In the genomic region with DNA sequence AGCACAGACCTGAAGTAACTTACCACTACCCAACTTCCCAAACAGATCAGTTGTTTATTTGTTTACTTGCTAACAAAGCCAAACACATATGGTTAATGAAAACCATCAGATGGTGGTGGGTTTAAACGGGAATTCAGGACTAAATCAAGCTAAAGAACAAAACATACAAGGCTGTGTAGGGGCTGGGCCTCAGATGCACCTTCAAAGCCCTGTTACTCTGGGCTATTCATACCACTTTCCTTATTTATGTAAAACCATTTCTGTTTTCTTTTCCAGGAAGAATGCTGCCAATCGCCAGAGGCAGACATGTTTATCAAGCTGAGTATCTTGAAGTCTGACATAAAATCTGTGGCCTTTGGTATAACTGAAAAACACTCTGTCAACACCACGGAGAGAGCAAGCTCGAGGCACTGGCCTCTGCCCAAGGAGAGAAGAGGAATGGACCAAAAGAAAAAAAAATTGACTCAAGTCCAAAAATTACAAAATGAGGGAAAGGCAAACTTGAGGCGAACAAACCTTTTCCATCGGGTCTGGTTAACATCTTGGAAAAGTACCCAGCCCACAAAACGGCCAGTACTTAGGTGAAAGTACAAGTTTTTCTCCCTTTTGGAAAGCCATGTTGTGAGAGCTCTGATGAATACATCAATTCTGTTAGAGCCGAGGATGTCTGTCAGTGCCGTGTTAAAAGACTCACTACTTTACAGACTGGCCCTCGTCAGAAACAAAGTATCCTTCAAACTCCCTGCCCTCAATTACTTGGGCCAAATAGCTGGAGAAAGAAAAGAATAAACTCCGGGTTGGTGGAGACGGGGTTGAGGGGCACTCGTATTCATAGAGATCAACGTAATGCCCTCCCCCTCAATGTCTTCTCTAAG, we compare ENCODE assay signal across 10 mouse cellular contexts.
DNase-seq lines count a peak whose midpoint lies in the region; ATAC-seq and TF ChIP-seq lines count a peak whose summit lies in the region.
"Had no signal": no experiment of that assay in that cellular context is flagged by ENCODE, and none has a peak within 500 bp of the region (broad histone marks: within the 10 kb centered on the region; RNA-seq: fewer than 3 reads in every experiment).

No protein-coding gene starts in this region.

- H3K4me3 ChIP-seq in gastrocnemius, adult 2 months, result no peak overlapping the region
- no peak overlapping the region for H3K4me3 ChIP-seq in lung, postnatal 0 days (ENCODE audit: low read depth, low read length)
- H3K4me3 ChIP-seq in lung, adult 2 months (replicated peaks; ENCODE audit: extremely low read depth, low read depth, low read length), result no peak overlapping the region
- H3K4me3 ChIP-seq in heart, embryonic 14.5 days (ENCODE audit: control insufficient read depth in 1 of 2, insufficient read depth in 1 of 2, low read depth in 1 of 2, low read length in 2 of 2), result no peak overlapping the region
- H3K4me3 ChIP-seq in stomach, embryonic 15.5 days (replicated peaks), result no peak overlapping the region
- H3K4me3 ChIP-seq: midbrain, embryonic 15.5 days had no signal

- H3K4me1 ChIP-seq in lung, postnatal 0 days (ENCODE audit: insufficient read depth, low read depth, low read length), result no peaks in the 10 kb centered on the region
- H3K4me1 ChIP-seq in lung, adult 2 months (ENCODE audit: control insufficient read depth, insufficient read depth, low read length), result 0 out of 2 replicates have a peak, but pooled peaks cover 3% of the 10 kb centered on the region
- peaks cover 17 to 21% of the 10 kb centered on the region in 2 experiments for H3K4me1 ChIP-seq in heart, embryonic 14.5 days (ENCODE audit: control insufficient read depth in 2 of 2, insufficient read depth in 2 of 2, low read length in 2 of 2)
- H3K4me1 ChIP-seq in stomach, embryonic 15.5 days, result peaks cover 8% of the 10 kb centered on the region
- H3K4me1 ChIP-seq: midbrain, embryonic 15.5 days had no signal

- intact Hi-C loops in gastrocnemius, adult 2 months (cut with DNase I), result loop anchor here (2.0 kb wide), 1 partner anchor 36 kb away; no protein-coding TSS in a partner anchor

- no peaks in the 10 kb centered on the region for H3K27me3 ChIP-seq in lung, postnatal 0 days (replicated peaks; ENCODE audit: insufficient read depth, low read length)
- no peaks in the 10 kb centered on the region for H3K27me3 ChIP-seq in heart, embryonic 14.5 days (ENCODE audit: control insufficient read depth, insufficient read depth, low read length)
- H3K27me3 ChIP-seq in stomach, embryonic 15.5 days (replicated peaks), result no peaks in the 10 kb centered on the region
- H3K27me3 ChIP-seq: midbrain, embryonic 15.5 days had no signal

- TF ChIP-seq EP300 in lung, postnatal 0 days (IDR thresholded peaks at IDR 0.05), result no peak

- 42% methylated on average over 14 of the region's 14 CpGs for WGBS in lung, postnatal 0 days
- WGBS in lung, adult 2 months, result 52% methylated on average over 14 of the region's 14 CpGs
- WGBS in heart, embryonic 14.5 days, result 61% methylated on average over 14 of the region's 14 CpGs
- WGBS in stomach, embryonic 15.5 days, result 41% methylated on average over 14 of the region's 14 CpGs

- TF ChIP-seq CTCF in gastrocnemius, adult 2 months (IDR thresholded peaks at IDR 0.05), result no peak
- no peak for TF ChIP-seq CTCF in lung, postnatal 0 days (IDR thresholded peaks at IDR 0.05)
- TF ChIP-seq CTCF in lung, adult 2 months (IDR thresholded peaks at IDR 0.05; ENCODE audit: insufficient read depth, low read length), result no peak

- H3K9ac ChIP-seq in lung, postnatal 0 days (replicated peaks; ENCODE audit: low read depth), result no peak overlapping the region
- no peak overlapping the region for H3K9ac ChIP-seq in heart, embryonic 14.5 days (ENCODE audit: low read length)
- no peak overlapping the region for H3K9ac ChIP-seq in stomach, embryonic 15.5 days
- H3K9ac ChIP-seq: midbrain, embryonic 15.5 days had no signal

- H3K36me3 ChIP-seq in lung, postnatal 0 days (ENCODE audit: insufficient read depth, low read length), result no peaks in the 10 kb centered on the region
- no peaks in the 10 kb centered on the region for H3K36me3 ChIP-seq in heart, embryonic 14.5 days (ENCODE audit: control insufficient read depth, insufficient read depth, low read length)
- no peaks in the 10 kb centered on the region for H3K36me3 ChIP-seq in stomach, embryonic 15.5 days
- H3K36me3 ChIP-seq: midbrain, embryonic 15.5 days had no signal

- peak overlapping the region; percentile 82 for H3K27ac ChIP-seq in gastrocnemius, adult 2 months
- no peak overlapping the region for H3K27ac ChIP-seq in lung, postnatal 0 days (ENCODE audit: low read length)
- H3K27ac ChIP-seq in heart, embryonic 14.5 days (replicated peaks in 1 of 2; ENCODE audit: control insufficient read depth in 1 of 2, insufficient read depth in 1 of 2, low read depth in 2 of 2, low read length in 2 of 2), result peak overlapping the region; percentile 83 to 90
- peak overlapping the region; percentile 72 for H3K27ac ChIP-seq in stomach, embryonic 15.5 days
- H3K27ac ChIP-seq: midbrain, embryonic 15.5 days had no signal

- TF ChIP-seq POLR2A in lung, adult 2 months (IDR thresholded peaks at IDR 0.05; ENCODE audit: borderline replicate concordance, extremely low read depth, low read depth, low read length), result no peak

- H3K4me2 ChIP-seq in lung, postnatal 0 days (replicated peaks; ENCODE audit: low read depth, low read length), result no peak overlapping the region
- no peak overlapping the region for H3K4me2 ChIP-seq in heart, embryonic 14.5 days (ENCODE audit: low read length)
- no peak overlapping the region for H3K4me2 ChIP-seq in stomach, embryonic 15.5 days
- H3K4me2 ChIP-seq: midbrain, embryonic 15.5 days had no signal

- ATAC-seq in lung, postnatal 0 days, result peak; percentile 28; the same call in 1 of the 2 replicates
- 0 out of 2 replicates have a peak, but pooled peaks have one; percentile 26 for ATAC-seq in heart, embryonic 14.5 days (ENCODE audit: insufficient number of reproducible peaks, insufficient read depth, low FRiP score, low read depth)
- ATAC-seq in stomach, embryonic 15.5 days (ENCODE audit: insufficient read depth, low FRiP score, low read depth), result no peak
- ATAC-seq: midbrain, embryonic 15.5 days had no signal

- peak; percentile 57 for DNase-seq in gastrocnemius, adult 2 months
- no peak for DNase-seq in gastrocnemius, postnatal 10 days
- DNase-seq in lung, postnatal 0 days (ENCODE audit: low spot score), result peak; percentile 31
- no peak for DNase-seq in lung, adult 2 months
- DNase-seq in T-cell, adult 2 months (ENCODE audit: low spot score), result no peak
- no peak for DNase-seq in layer of hippocampus, postnatal 36 days
- DNase-seq: kidney, adult 11 months had no signal

- H3K9me3 ChIP-seq in lung, postnatal 0 days (ENCODE audit: low read length), result no peaks in the 10 kb centered on the region
- no peaks in the 10 kb centered on the region for H3K9me3 ChIP-seq in heart, embryonic 14.5 days (ENCODE audit: control insufficient read depth, low read length)
- H3K9me3 ChIP-seq in stomach, embryonic 15.5 days, result no peaks in the 10 kb centered on the region
- H3K9me3 ChIP-seq: midbrain, embryonic 15.5 days had no signal

Comparison
In these comparisons a context has a peak if more than half of its experiments do, and no peak if none do; other contexts are left out.
1. DNase-seq: peak in gastrocnemius, adult 2 months (single experiment) and lung, postnatal 0 days (single experiment); none in gastrocnemius, postnatal 10 days (single experiment), lung, adult 2 months (single experiment), T-cell, adult 2 months (single experiment) and layer of hippocampus, postnatal 36 days (0 of 2).